In the genomic region with DNA sequence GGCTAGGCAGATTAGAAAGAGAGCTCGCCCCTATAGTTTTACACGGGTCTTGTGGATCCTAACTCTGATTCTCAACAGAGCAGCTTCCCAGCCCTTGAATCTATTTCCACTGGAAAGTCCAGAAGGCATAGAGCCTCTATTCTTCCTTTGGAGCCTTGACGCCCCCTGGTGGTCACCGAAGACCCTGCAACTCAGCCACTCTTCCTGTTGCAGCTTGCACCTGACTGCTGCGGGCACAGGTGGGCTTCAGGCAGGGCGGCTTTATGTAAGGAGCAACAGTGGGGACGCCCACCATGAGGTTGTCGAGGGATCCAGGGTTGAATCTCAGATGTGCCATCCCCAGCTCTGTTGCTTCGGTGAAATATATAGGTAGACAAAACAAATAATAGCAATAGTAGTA, we compare ENCODE assay signal across 10 mouse cellular contexts. TPM values are rescaled to one million over a fixed set of nuclear protein-coding genes. Genes with fewer than 3 reads are reported as not detected.
DNase-seq lines count a peak whose midpoint lies in the region; ATAC-seq and TF ChIP-seq lines count a peak whose summit lies in the region.
"Had no signal": no experiment of that assay in that cellular context is flagged by ENCODE, and none has a peak within 500 bp of the region (broad histone marks: within the 10 kb centered on the region; RNA-seq: fewer than 3 reads in every experiment).

No protein-coding gene starts in this region.

- peak; percentile 77 for DNase-seq in R1 (ENCODE audit: low read depth, low spot score)
- DNase-seq in cerebellum, postnatal 36 days = peak; percentile 84 to 85
- DNase-seq in gastrocnemius, postnatal 10 days = peak; percentile 82
- DNase-seq in layer of hippocampus, adult 9-10 months (ENCODE audit: low spot score) = peak; percentile 48
- DNase-seq in right cerebral cortex, postnatal 10 days (ENCODE audit: low spot score in 2 of 2) = peak; percentile 81 to 88

- H3K79me3 ChIP-seq in C2C12 (ENCODE audit: low read depth) = no peaks in the 10 kb centered on the region

- no peaks in the 10 kb centered on the region for H3K36me3 ChIP-seq in C2C12 (ENCODE audit: control insufficient read depth, insufficient read depth)
- H3K36me3 ChIP-seq: heart, embryonic 13.5 days; stomach, embryonic 15.5 days had no signal

- peak; percentile 38; the same call in 1 of the 2 replicates for ATAC-seq in megakaryocyte, adult 5-6 weeks (ENCODE audit: poor library complexity, severe bottlenecking)
- ATAC-seq in erythroblast, adult 5-6 weeks (replicated peaks; ENCODE audit: low FRiP score, poor library complexity, severe bottlenecking) = no peak; the same call in 1 of the 2 replicates

- no peaks in the 10 kb centered on the region for H3K79me2 ChIP-seq in C2C12 (ENCODE audit: control insufficient read depth, insufficient read depth)

- TF ChIP-seq CTCF in C2C12 (IDR thresholded peaks at IDR 0.05; ENCODE audit: control insufficient read depth, insufficient read depth, insufficient read length) = peak; percentile 63

- H3ac ChIP-seq in C2C12 (ENCODE audit: control insufficient read depth, insufficient read length, low read depth) = no peak overlapping the region

- H3K27me3 ChIP-seq in C2C12 (ENCODE audit: control insufficient read depth, insufficient read depth, insufficient read length) = peaks cover 16% of the 10 kb centered on the region
- H3K27me3 ChIP-seq: stomach, embryonic 15.5 days had no signal

- H3K4me3 ChIP-seq in C2C12 (ENCODE audit: insufficient read depth, poor library complexity, severe bottlenecking) = no peak overlapping the region
- H3K4me3 ChIP-seq: heart, embryonic 13.5 days; stomach, embryonic 15.5 days had no signal

TF ChIP-seq in C2C12, 6 proteins besides CTCF, POLR2A, EP300 and RAD21:
- no peak for TF ChIP-seq MYOD1 (IDR thresholded peaks at IDR 0.05; ENCODE audit: control insufficient read depth, insufficient read length, low read depth)

RNA-seq across cellular contexts. Expression of gene Tmem130, which starts 34.5 kb away (rescaled TPM):
- polyA plus RNA-seq in C2C12 (2012; fragmentation: generic; extraction: Trizol) = not detected
- under 1 TPM; 0.14 to 0.45 TPM for total RNA-seq in gastrocnemius, postnatal 10 days (2021)
- total RNA-seq in megakaryocyte, adult 5-6 weeks (2015) = not detected in 2 replicates
- total RNA-seq in megakaryocyte, adult 5-6 weeks (2017) = not detected in 2 replicates
- total RNA-seq in erythroblast, adult 5-6 weeks (2015; ENCODE audit: low replicate concordance) = not detected in 2 replicates
- total RNA-seq in erythroblast, adult 5-6 weeks (2017; ENCODE audit: low replicate concordance) = not detected in 2 replicates

RNA-seq across cellular contexts. Expression of gene Trrap, which starts 40.4 kb away (rescaled TPM):
- polyA plus RNA-seq in C2C12 (2012; fragmentation: generic; extraction: Trizol) = 42.0 TPM
- total RNA-seq in gastrocnemius, postnatal 10 days (2021) = 10 to 100 TPM; 42.3 to 59.6 TPM
- 52.9 and 55.2 TPM in 2 replicates for total RNA-seq in megakaryocyte, adult 5-6 weeks (2015)
- total RNA-seq in megakaryocyte, adult 5-6 weeks (2017) = 32.1 and 56.3 TPM in 2 replicates
- total RNA-seq in erythroblast, adult 5-6 weeks (2015; ENCODE audit: low replicate concordance) = 17.7 and 33.9 TPM in 2 replicates
- 14.5 and 16.5 TPM in 2 replicates for total RNA-seq in erythroblast, adult 5-6 weeks (2017; ENCODE audit: low replicate concordance)
